Mouse (Mus musculus) limb, embryonic 10.5 days (tissue): ENCODE results near the gene Serpina3c. TPM values are rescaled to one million over a fixed set of nuclear protein-coding genes. Genes with fewer than 3 reads are reported as not detected.
A peak's percentile ranks its signal among the peaks of the same experiment; 100 is the strongest.

ENCODE experiments used
- DNase-seq: peaks from one replicate; pipeline ENCODE4 v3.0.0-alpha.2; 2017; ENCODE audit warnings: low spot score
- H3K27ac ChIP-seq: fragments of 300-500 bp; sonication (generic); 2 replicates; pipeline ENCODE4 v1.5.1; 2016; ENCODE audit warnings: mild to moderate bottlenecking
- H3K27me3 ChIP-seq: fragments of 300-500 bp; sonication (generic); 2 replicates; pipeline ENCODE4 v1.6.1; 2016; ENCODE audit warnings: low read depth, mild to moderate bottlenecking; ENCODE audit not compliant: poor library complexity, severe bottlenecking
- H3K36me3 ChIP-seq: fragments of 300-500 bp; sonication (generic); 2 replicates; pipeline ENCODE4 v1.6.1; 2016; ENCODE audit warnings: mild to moderate bottlenecking, moderate library complexity
- H3K4me1 ChIP-seq: fragments of 300-500 bp; sonication (generic); 2 replicates; pipeline ENCODE4 v1.6.1; 2016
- H3K4me3 ChIP-seq: fragments of 300-500 bp; sonication (generic); 2 replicates; pipeline ENCODE4 v1.5.1; 2016; ENCODE audit warnings: mild to moderate bottlenecking, moderate library complexity
- H3K9me3 ChIP-seq: fragments of 300-500 bp; sonication (generic); replicated peaks from 2 replicates; pipeline ENCODE4 v1.6.1; 2016; ENCODE audit warnings: mild to moderate bottlenecking
- WGBS: fragments of 180-500 bp; shearing (Covaris S2); methylation state at CpG from one replicate; pipeline ENCODE4 v1.1.7; 2016; 5-methylcytosine and 5-hydroxymethylcytosine counted together
- polyA plus RNA-seq: library from polyadenylated mRNA; unstranded; fragments of >200 nt; fragmentation: Nextera tagmentation; extraction: Ambion mirVana; gene quantifications from 2 replicates; pipeline ENCODE4 v1.2.1, GENCODE M21; 2016

Serpina3c gene
- polyA plus RNA-seq, result 0.09 TPM in 1 of 2 replicates, not detected in the other

DNA sequence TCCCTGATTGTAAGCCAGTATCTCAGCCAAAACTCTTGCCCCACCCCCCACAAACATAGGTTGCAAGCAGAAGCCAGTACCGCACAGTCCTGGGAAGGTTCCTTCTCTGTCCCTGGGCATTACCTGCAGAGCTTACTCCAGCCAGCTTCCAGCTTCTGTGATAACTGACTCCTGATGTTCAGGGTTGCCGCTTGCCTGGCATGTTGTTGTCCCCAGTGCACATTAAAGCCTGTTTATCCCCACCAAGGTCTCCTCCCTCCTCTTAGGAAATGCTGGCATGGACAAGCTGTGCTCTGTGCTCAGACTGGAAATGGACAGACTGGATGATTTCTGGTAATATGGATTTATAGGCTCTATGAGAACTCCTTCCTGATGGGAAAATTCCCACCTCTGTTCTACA lies at the start of gene Serpina3c:
Gene Serpina3c, minus strand, starts transcription at position 215 of the 400 bp plus-strand sequence.
- 95% methylated on average over 2 of the region's 2 CpGs for WGBS
- H3K36me3 ChIP-seq, result no peaks in the 10 kb centered on the region
- peak; percentile 12 for DNase-seq
- H3K4me1 ChIP-seq, result no peaks in the 10 kb centered on the region
- H3K9me3 ChIP-seq, result no peaks in the 10 kb centered on the region
- no peaks in the 10 kb centered on the region for H3K27me3 ChIP-seq
- no peak within 1 kb of the TSS for H3K4me3 ChIP-seq
- no peak within 1 kb of the TSS for H3K27ac ChIP-seq

DNA sequence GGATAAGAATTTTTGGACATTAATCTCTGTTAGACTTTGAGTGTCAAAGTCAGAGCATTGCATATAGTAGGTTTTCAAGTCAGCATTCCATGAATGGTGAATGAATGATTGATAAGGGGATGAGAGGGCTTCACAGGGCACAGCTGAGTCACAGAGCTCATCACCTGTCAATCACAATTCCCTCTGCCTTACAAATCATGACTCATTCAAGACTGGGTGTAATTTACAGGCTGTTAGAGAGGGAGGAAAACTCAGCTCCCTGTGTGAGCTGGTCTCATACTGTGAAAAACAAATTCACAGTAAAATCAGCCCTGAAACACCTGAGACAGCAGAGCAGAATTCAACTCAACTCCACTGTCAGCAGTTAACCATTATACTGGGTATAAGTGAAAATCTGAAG lies 37.2 kb upstream of the Serpina3c start:
- DNase-seq, result no peak

DNA sequence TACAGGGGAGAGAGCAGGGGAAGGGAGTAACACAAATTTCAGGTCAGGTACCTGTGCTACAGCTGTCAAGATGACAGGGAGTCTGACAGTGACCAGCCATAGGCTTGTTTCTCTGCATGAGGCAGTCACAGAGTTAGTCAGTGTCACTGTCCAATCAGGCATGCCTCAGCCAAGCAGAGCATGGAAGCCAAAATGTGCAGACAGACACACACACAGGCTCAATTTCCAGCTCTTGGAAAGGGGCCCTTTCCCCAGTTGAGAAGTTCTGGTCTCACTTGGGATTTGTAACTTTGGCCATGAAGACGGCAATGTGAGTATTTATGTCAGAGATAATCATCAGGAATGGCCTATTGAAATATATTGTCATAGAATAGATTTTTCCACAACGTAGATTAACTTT lies 35.6 kb upstream of the Serpina3c start:
- Histone ChIP-seq H3K36me3 (no peaks in the 10 kb centered on the region), H3K27me3 (no peaks in the 10 kb centered on the region), H3K4me1 (no peaks in the 10 kb centered on the region), H3K4me3 (no peak overlapping the region), H3K27ac (no peak overlapping the region), H3K9me3 (no peaks in the 10 kb centered on the region)
- 77% methylated on average over 2 of the region's 2 CpGs for WGBS
- no peak for DNase-seq

More for the DNA sequence above, 37.2 kb upstream of the Serpina3c start:
- no peaks in the 10 kb centered on the region for H3K27me3 ChIP-seq
- no peak overlapping the region for H3K4me3 ChIP-seq
- no peaks in the 10 kb centered on the region for H3K4me1 ChIP-seq
- H3K36me3 ChIP-seq, result no peaks in the 10 kb centered on the region
- no peak overlapping the region for H3K27ac ChIP-seq
- H3K9me3 ChIP-seq, result no peaks in the 10 kb centered on the region

DNA sequence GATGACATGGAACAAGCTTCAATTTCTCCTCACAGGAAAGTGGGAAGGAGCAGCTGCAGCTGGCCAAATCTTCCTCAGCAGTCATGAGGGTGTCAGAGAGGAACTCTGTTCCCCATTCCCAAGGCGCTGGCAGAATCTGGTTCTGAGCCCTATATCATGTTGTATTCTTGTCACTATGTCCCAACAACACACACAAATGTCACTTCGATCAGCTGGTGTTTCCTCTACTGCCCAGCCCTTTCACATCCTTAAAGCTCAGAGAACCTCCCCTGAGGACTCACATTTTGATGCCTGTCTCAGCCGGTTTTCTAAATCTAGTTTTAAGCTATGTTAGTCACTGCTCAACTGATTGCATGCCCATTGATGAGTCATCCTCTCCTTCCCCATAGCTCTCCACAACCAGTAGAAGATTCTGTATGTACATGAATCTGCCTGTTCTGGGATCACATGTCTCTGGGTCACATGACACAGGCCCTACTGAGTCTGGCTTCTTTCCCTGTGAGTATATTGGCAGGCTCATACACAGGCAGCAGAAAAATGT lies 32.4 kb upstream of the Serpina3c start:
- DNase-seq, result no peak
- Histone ChIP-seq H3K27me3 (no peaks in the 10 kb centered on the region), H3K4me1 (no peaks in the 10 kb centered on the region), H3K4me3 (no peak overlapping the region), H3K27ac (no peak overlapping the region), H3K9me3 (no peaks in the 10 kb centered on the region), H3K36me3 (no peaks in the 10 kb centered on the region)
- 83% methylated on average over 3 of the region's 3 CpGs for WGBS

DNA sequence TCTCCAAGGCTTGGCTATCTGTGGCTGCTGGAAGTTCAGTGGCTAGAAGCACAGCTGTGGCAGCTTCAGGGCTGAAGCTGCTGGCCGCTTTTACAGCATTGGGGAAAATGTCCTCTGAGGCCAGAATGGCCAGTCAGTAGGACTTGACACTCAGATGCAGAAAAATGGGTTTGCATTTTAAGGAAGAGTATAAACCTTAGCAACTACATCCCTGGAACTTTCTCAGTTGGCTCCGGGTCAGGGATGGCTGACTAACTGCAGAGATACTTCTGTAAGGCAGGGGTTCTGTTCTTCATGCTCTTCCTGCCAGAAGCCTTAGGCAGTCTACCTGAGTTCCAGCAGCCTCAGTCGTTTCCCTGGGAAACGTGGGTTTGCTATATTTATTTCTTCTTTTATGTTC lies 31.4 kb upstream of the Serpina3c start:
- WGBS, result 80% methylated on average over 4 of the region's 4 CpGs
- DNase-seq, result peak; percentile 18
- H3K36me3 ChIP-seq, result no peaks in the 10 kb centered on the region
- no peaks in the 10 kb centered on the region for H3K9me3 ChIP-seq
- no peaks in the 10 kb centered on the region for H3K4me1 ChIP-seq
- no peaks in the 10 kb centered on the region for H3K27me3 ChIP-seq
- H3K27ac ChIP-seq, result no peak overlapping the region
- no peak overlapping the region for H3K4me3 ChIP-seq

DNA sequence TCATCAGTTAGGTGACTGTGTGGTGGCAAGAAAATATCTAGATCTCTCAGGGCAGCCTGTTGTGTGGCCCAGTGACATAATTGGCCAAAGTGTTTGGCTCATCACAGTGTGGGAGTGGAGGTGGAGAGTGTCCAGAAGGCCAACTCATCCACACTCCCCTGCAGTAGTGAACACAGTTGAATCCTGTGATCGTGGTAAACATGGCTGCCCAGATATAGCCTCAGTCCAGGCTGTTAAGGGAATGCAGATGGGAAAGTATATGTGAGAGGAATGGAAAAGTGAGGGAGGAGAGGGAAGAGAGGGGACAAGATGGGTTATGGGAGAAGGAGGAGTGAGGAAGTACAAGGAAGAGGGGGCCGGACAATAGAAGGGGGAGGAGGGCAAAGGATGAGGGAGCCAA lies 25.3 kb upstream of the Serpina3c start:
- Histone ChIP-seq H3K4me1 (no peaks in the 10 kb centered on the region), H3K36me3 (no peaks in the 10 kb centered on the region), H3K27me3 (no peaks in the 10 kb centered on the region), H3K4me3 (no peak overlapping the region), H3K27ac (no peak overlapping the region), H3K9me3 (no peaks in the 10 kb centered on the region)
- 87% methylated on average over 2 of the region's 2 CpGs for WGBS
- no peak for DNase-seq

DNA sequence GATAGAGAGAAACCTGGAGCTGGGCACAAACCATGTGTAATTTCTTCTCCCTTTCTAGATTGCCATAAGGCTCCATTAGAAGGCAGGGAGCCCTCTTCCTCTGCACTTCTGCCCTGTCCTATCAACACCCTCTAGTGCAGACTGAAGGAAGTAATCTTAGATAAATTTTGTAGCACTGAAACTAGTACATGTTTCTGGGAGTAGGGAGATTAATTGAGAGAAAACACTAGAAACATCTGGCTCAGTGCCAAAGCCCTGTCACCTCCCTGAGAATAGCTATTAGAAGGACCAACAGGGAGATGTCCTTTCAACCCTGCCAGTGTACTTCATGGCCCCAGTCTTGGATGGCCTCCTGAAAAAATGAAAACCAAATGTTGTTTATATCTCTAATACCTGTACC lies 24.9 kb upstream of the Serpina3c start:
- no peak overlapping the region for H3K4me3 ChIP-seq
- H3K36me3 ChIP-seq, result no peaks in the 10 kb centered on the region
- no peaks in the 10 kb centered on the region for H3K9me3 ChIP-seq
- no peak overlapping the region for H3K27ac ChIP-seq
- no peak for DNase-seq
- no peaks in the 10 kb centered on the region for H3K27me3 ChIP-seq
- H3K4me1 ChIP-seq, result no peaks in the 10 kb centered on the region

DNA sequence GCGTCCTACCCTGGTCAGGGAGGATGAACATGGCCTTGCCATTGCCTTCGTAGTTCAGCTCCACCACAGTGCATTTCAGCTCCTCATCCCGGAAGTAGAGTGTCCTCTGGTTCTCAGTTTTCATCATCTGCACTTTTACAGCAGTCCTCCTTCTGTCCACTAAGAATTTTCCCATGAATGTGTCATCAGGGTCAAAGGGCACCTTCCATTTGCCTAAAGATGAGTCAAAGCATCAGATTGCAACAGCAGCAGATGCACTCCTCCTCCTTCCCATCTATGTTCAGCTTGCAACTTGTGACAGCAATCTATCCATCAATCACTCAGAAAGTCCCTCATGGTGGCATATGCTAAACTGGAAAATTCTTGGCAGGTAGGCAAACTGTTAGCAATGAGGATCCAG lies 22.0 kb upstream of the Serpina3c start:
- WGBS, result 79% methylated on average over 3 of the region's 3 CpGs
- DNase-seq, result no peak
- H3K27me3 ChIP-seq, result no peaks in the 10 kb centered on the region
- H3K36me3 ChIP-seq, result no peaks in the 10 kb centered on the region
- H3K4me1 ChIP-seq, result no peaks in the 10 kb centered on the region
- no peaks in the 10 kb centered on the region for H3K9me3 ChIP-seq
- no peak overlapping the region for H3K4me3 ChIP-seq
- H3K27ac ChIP-seq, result no peak overlapping the region

DNA sequence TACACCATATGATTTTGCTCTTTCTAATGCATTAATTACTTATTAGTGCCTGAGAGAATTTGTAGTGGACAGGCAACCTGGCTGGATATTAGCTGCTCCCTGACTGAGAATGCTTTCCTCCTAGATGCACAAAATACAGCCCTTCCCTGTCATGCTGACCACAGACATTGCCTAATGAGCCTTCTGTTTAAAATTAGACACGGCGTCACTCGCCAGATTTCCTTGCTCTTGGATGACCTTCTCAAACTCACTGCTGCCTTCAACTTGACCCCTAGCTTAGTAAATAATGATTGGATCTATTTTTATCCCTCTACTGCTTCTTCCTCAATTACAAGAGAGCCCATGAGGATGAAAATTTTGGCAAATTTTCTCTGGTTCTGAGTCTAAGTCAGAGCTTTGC lies 21.1 kb upstream of the Serpina3c start:
- H3K9me3 ChIP-seq, result no peaks in the 10 kb centered on the region
- no peaks in the 10 kb centered on the region for H3K36me3 ChIP-seq
- WGBS, result 71% methylated on average over 3 of the region's 3 CpGs
- no peaks in the 10 kb centered on the region for H3K27me3 ChIP-seq
- H3K4me3 ChIP-seq, result no peak overlapping the region
- H3K4me1 ChIP-seq, result no peaks in the 10 kb centered on the region
- no peak for DNase-seq
- H3K27ac ChIP-seq, result no peak overlapping the region

DNA sequence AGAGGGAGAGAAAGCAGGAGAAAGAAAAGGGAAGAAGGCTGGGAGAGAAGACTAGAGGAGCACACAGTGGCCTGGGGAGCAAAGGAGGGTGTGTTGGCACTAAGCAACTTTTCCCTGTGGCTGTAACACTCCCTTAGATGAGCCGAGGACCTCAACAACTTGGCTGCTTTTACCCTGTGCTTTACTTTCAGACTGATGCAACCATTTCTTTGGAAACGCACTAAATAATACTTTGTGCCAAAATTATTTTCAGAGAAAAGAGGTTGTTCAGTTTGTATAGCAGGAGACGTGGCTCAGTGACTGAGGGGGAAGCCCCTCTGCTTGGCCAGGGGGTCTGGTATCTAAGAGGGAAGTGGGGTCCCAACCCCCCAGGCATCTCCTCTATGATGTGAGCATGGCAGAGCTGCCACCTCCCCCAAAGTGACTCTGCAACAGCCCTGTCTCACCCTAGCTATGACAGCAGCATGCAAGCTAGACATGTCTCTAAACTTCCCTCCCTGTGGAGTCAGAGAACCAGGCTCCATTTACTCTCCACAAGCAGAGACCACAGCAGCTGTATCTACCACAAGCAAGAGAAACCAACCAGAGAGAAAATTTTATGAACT lies 527 bp downstream of the Serpina3c start:
- Histone ChIP-seq H3K27ac (no peak overlapping the region), H3K27me3 (no peaks in the 10 kb centered on the region), H3K9me3 (no peaks in the 10 kb centered on the region), H3K4me1 (no peaks in the 10 kb centered on the region), H3K36me3 (no peaks in the 10 kb centered on the region), H3K4me3 (no peak overlapping the region)
- peak; percentile 8 for DNase-seq
- WGBS, result 82% methylated on average over 3 of the region's 3 CpGs

DNA sequence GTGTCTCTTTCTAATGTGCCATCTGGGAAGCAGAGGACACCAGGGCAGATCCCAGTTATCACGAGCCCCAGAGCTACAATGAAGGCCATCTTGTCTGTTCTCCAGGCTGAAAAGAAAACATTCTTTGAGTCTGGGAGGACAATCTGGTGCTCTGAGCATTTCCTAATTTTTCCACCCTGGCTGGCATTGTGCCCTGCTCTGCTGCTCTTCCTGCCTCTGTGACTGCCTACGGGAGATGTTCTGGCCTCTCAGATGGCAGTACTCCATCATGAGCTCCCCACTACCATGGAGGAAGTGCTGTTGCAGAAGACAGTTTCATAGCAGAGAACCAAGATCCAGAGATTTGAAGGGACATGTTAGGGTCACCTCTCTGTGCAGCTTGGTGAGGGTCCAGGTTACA lies 1.7 kb downstream of the Serpina3c start:
- 84% methylated on average over 2 of the region's 2 CpGs for WGBS

DNA sequence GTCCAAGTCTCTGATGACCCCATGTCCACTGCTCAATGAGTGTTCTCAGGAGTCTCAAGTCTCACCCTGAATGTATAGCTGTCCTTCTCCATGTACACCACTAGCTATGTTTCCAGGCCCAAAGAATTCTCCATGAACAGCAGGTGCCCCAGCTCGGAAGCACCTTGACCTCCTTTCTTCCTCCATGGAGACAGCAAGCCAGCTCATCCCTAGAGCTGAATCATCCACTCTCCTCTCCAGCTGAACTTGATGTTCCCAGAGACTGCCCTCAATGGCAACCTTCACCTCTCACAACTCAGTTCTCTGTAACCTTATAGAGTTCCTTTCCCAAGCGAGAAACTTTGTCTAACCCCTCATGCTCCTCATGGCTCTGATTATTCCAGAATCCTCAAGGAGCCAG lies 8.1 kb downstream of the Serpina3c start:
- 79% methylated on average over 2 of the region's 2 CpGs for WGBS
- H3K27me3 ChIP-seq, result no peaks in the 10 kb centered on the region
- no peak overlapping the region for H3K27ac ChIP-seq
- no peaks in the 10 kb centered on the region for H3K9me3 ChIP-seq
- DNase-seq, result peak; percentile 22
- no peaks in the 10 kb centered on the region for H3K36me3 ChIP-seq
- no peak overlapping the region for H3K4me3 ChIP-seq
- H3K4me1 ChIP-seq, result no peaks in the 10 kb centered on the region

More for the DNA sequence above, 1.7 kb downstream of the Serpina3c start:
- H3K36me3 ChIP-seq, result no peaks in the 10 kb centered on the region
- no peaks in the 10 kb centered on the region for H3K27me3 ChIP-seq
- H3K4me1 ChIP-seq, result no peaks in the 10 kb centered on the region
- H3K4me3 ChIP-seq, result no peak overlapping the region
- H3K9me3 ChIP-seq, result no peaks in the 10 kb centered on the region
- DNase-seq, result peak; percentile 10
- no peak overlapping the region for H3K27ac ChIP-seq

DNA sequence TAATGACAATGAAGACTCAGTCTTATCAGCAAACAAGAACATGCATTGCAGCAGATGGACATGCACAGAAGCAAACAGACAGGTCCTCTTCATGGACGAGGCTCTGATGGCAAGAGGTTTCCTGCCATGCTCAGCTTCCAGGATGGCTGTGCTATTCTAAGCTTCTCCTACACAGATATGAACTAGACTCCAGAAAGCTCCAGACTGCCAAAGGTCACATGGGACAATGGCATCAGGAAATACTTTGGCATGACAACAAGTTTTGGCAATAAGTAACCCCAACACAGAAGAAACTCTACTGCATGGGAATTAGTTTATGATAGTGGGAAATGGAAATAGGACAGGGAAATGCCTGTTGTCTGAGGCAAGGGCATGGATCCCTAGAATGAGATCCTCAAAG lies 10.4 kb downstream of the Serpina3c start:
- H3K4me1 ChIP-seq, result no peaks in the 10 kb centered on the region
- no peak overlapping the region for H3K27ac ChIP-seq
- peak; percentile 12 for DNase-seq
- no peaks in the 10 kb centered on the region for H3K27me3 ChIP-seq
- no peak overlapping the region for H3K4me3 ChIP-seq
- 69% methylated on average over 1 of the region's 1 CpGs for WGBS
- H3K36me3 ChIP-seq, result no peaks in the 10 kb centered on the region
- H3K9me3 ChIP-seq, result no peaks in the 10 kb centered on the region

DNA sequence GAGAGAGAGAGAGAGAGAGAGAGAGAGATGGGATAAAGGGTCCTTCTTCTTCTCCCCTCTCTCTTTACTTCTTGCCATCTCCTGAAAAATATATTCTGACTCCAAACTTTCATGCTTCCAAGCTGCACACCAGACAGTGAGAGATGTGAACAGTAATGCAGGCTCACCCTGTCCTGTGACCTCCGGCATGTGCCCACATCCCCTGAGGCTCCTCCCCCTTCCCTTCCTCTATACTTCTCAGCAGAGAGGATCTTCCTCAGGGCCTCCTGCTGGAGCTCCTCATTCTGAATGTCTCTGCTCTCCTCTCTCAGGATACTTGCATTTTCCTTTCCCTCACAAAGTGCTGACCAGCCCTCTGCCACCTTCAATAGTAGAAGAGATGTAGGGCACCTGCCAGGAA lies 11.2 kb downstream of the Serpina3c start:
- Histone ChIP-seq H3K36me3 (no peaks in the 10 kb centered on the region), H3K4me1 (no peaks in the 10 kb centered on the region), H3K27me3 (no peaks in the 10 kb centered on the region), H3K27ac (no peak overlapping the region), H3K4me3 (no peak overlapping the region), H3K9me3 (no peaks in the 10 kb centered on the region)
- no peak for DNase-seq
- 35% methylated on average over 1 of the region's 1 CpGs for WGBS
